Mouse (Mus musculus) liver, embryonic 12.5 days (tissue): Measurements from ENCODE around the gene Ocln. TPM values are rescaled to one million over a fixed set of nuclear protein-coding genes. Genes with fewer than 3 reads are reported as not detected.
A peak's percentile ranks its signal among the peaks of the same experiment; 100 is the strongest.

Experiments
- ATAC-seq: fragments of 200-750 bp; cut with Nextera tagmentation; 2 replicates; pipeline ENCODE4 v1.8.0; 2017; ENCODE audit warnings: moderate number of reproducible peaks, mild to moderate bottlenecking, moderate library complexity
- H3K27ac ChIP-seq: fragments of 300-500 bp; sonication (generic); 2 replicates; pipeline ENCODE4 v1.5.1; 2016; ENCODE audit warnings: mild to moderate bottlenecking
- H3K27me3 ChIP-seq: fragments of 300-500 bp; sonication (generic); replicated peaks from 2 replicates; pipeline ENCODE4 v1.6.1; 2016; ENCODE audit warnings: mild to moderate bottlenecking, moderate library complexity
- H3K36me3 ChIP-seq: fragments of 300-500 bp; sonication (generic); 2 replicates; pipeline ENCODE4 v1.6.1; 2016; ENCODE audit warnings: mild to moderate bottlenecking, moderate library complexity
- H3K4me1 ChIP-seq: fragments of 300-500 bp; sonication (generic); 2 replicates; pipeline ENCODE4 v1.6.1; 2016
- H3K4me2 ChIP-seq: fragments of 300-500 bp; sonication (generic); 2 replicates; pipeline ENCODE4 v1.6.1; 2016; ENCODE audit warnings: mild to moderate bottlenecking, moderate library complexity
- H3K4me3 ChIP-seq: fragments of 300-500 bp; sonication (generic); 2 replicates; pipeline ENCODE4 v1.5.1; 2016; ENCODE audit warnings: mild to moderate bottlenecking, moderate library complexity
- H3K9ac ChIP-seq: fragments of 300-500 bp; sonication (generic); 2 replicates; pipeline ENCODE4 v1.6.1; 2016; ENCODE audit warnings: mild to moderate bottlenecking, moderate library complexity
- H3K9me3 ChIP-seq: fragments of 300-500 bp; sonication (generic); replicated peaks from 2 replicates; pipeline ENCODE4 v1.6.1; 2016; ENCODE audit warnings: mild to moderate bottlenecking, moderate library complexity
- WGBS: fragments of 180-500 bp; shearing (Covaris S2); methylation state at CpG from one replicate; pipeline ENCODE4 v1.1.7; 2016; ENCODE audit not compliant: insufficient replicate concordance; 5-methylcytosine and 5-hydroxymethylcytosine counted together
- polyA plus RNA-seq: library from polyadenylated mRNA; unstranded; fragments of >200 nt; fragmentation: Nextera tagmentation; extraction: Ambion mirVana; gene quantifications from 2 replicates; pipeline ENCODE4 v1.2.1, GENCODE M21; 2016

Gene Ocln
- polyA plus RNA-seq, 1 experiment from 2014 or later, result 6.9 TPM

GRCm38 (mm10) chr13:100536149-100536548 is 16.4 kb downstream of the Ocln start:
- H3K27me3 ChIP-seq, result no peaks in the 10 kb centered on the region; the same call in 1 of the 2 replicates
- no peak overlapping the region for H3K27ac ChIP-seq
- ATAC-seq, result no peak
- H3K36me3 ChIP-seq, result no peaks in the 10 kb centered on the region
- no peaks in the 10 kb centered on the region for H3K9me3 ChIP-seq
- H3K4me1 ChIP-seq, result no peaks in the 10 kb centered on the region
- no peak overlapping the region for H3K4me2 ChIP-seq
- H3K9ac ChIP-seq, result no peak overlapping the region
- 51% methylated on average over 3 of the region's 3 CpGs for WGBS
- H3K4me3 ChIP-seq, result no peak overlapping the region

- H3K4me2 ChIP-seq, result 0 out of 2 replicates have a peak overlapping the region, but pooled peaks have one; percentile 10
- no peaks in the 10 kb centered on the region; the same call in 1 of the 2 replicates for H3K27me3 ChIP-seq
- 43% methylated on average over 6 of the region's 6 CpGs for WGBS
- H3K9ac ChIP-seq, result no peak overlapping the region
- peak; percentile 75 for ATAC-seq
- peak overlapping the region; percentile 58; the same call in 1 of the 2 replicates for H3K27ac ChIP-seq
- H3K4me3 ChIP-seq, result no peak overlapping the region
- 0 out of 2 replicates have a peak, but pooled peaks cover 4% of the 10 kb centered on the region for H3K9me3 ChIP-seq
- H3K36me3 ChIP-seq, result 0 out of 2 replicates have a peak, but pooled peaks cover 3% of the 10 kb centered on the region
- no peaks in the 10 kb centered on the region for H3K4me1 ChIP-seq
These were observed 19.6 kb downstream of the Ocln start for GRCm38 (mm10) chr13:100532788-100533365.

GRCm38 (mm10) chr13:100526649-100527038 is 25.9 kb downstream of the Ocln start:
- H3K4me3 ChIP-seq, result no peak overlapping the region
- no peak for ATAC-seq
- H3K9ac ChIP-seq, result no peak overlapping the region; the same call in 1 of the 2 replicates
- peaks cover 7% of the 10 kb centered on the region; the same call in 1 of the 2 replicates for H3K4me1 ChIP-seq
- 0 out of 2 replicates have a peak, but pooled peaks cover 4% of the 10 kb centered on the region for H3K9me3 ChIP-seq
- WGBS, result 57% methylated on average over 6 of the region's 6 CpGs
- peak overlapping the region; percentile 55; the same call in 1 of the 2 replicates for H3K27ac ChIP-seq
- 0 out of 2 replicates have a peak, but pooled peaks cover 3% of the 10 kb centered on the region for H3K36me3 ChIP-seq
- no peaks in the 10 kb centered on the region for H3K27me3 ChIP-seq
- peak overlapping the region; percentile 30; the same call in 1 of the 2 replicates for H3K4me2 ChIP-seq

DNA sequence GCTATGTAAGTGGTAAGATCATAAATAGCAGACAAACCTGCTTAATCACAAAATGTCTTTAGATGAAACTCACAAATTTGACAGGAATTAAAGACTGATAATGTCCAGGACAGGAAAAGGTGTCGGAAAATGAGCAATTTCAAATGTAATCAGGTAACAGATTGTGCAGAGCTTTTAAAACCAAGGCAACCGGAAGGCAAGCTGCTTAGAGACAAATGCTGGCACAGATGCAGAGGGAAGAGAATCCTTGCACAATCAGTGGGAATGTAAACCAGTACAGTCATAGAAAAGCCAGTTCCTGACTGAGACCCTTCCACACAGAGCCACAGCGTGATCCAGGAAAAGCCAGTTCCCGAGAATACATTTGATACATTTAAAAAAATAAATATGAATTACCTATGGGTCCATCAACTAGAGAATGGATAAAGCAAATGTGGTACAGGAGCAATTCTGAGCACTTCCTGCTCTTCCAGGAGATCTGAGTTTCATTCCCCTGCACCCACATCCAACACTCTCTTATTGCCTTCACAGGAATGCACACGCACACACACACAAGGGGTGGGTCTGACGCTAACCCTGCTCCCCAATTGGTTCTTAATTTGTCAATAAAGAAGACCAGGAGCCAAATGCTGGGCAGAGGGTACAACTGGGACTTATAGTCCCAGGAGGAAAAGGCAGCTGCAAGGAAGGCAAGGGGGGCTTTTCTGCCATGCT is 26.4 kb downstream of the Ocln start:
- WGBS, result 72% methylated on average over 6 of the region's 6 CpGs
- Histone ChIP-seq H3K4me2 (no peak overlapping the region), H3K4me3 (no peak overlapping the region), H3K9ac (no peak overlapping the region), H3K27me3 (no peaks in the 10 kb centered on the region), H3K9me3 (0 out of 2 replicates have a peak, but pooled peaks cover 4% of the 10 kb centered on the region), H3K27ac (no peak overlapping the region), H3K4me1 (peaks cover 7% of the 10 kb centered on the region; the same call in 1 of the 2 replicates), H3K36me3 (0 out of 2 replicates have a peak, but pooled peaks cover 3% of the 10 kb centered on the region)
- ATAC-seq, result no peak

DNA sequence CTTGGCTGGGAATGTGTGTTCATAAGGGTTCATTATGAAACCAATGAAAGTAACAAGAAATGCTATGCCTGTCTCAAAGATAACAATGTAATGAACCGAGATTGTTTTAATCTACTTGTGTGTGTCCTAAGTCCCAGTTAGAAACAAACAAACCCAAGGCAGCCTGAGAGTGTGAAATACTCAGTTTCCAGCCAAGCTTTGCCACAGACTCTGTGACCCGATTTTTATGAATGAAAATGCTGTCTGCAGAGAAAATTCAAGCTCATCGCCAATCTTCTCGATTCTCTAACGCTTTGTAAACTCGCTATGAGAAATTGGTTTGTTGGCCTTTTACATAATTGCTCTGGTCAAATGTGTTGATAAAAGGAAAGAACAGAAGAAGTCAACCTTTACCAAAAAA is 27.6 kb downstream of the Ocln start:
- no peak overlapping the region for H3K4me3 ChIP-seq
- H3K4me1 ChIP-seq, result peaks cover 7% of the 10 kb centered on the region; the same call in 1 of the 2 replicates
- H3K9ac ChIP-seq, result no peak overlapping the region
- WGBS, result 73% methylated on average over 6 of the region's 6 CpGs
- no peak overlapping the region for H3K4me2 ChIP-seq
- H3K27ac ChIP-seq, result no peak overlapping the region
- H3K36me3 ChIP-seq, result 0 out of 2 replicates have a peak, but pooled peaks cover 3% of the 10 kb centered on the region
- H3K9me3 ChIP-seq, result 0 out of 2 replicates have a peak, but pooled peaks cover 3% of the 10 kb centered on the region
- no peak for ATAC-seq
- H3K27me3 ChIP-seq, result no peaks in the 10 kb centered on the region

DNA sequence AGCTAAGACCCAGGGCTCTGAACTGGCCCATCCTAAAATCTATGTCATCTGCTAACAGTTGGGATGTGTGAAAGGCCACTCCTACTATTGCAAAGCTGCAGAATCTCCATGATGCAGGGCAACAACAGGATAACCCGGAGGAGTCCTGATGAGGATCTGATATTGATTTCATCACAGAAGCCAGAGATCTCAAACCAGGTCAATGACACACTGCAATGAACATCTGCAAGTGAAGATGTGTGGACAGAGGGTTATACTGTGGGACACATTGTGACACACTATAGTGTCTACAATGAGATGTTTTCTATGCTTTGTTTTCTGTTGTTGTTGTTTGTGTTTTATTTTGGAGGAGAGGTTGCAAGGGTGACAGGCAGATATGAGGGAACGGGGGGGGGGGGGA is 28.8 kb downstream of the Ocln start:
- no peaks in the 10 kb centered on the region for H3K36me3 ChIP-seq
- 75% methylated on average over 2 of the region's 2 CpGs for WGBS
- peaks cover 7% of the 10 kb centered on the region; the same call in 1 of the 2 replicates for H3K4me1 ChIP-seq
- H3K27me3 ChIP-seq, result no peaks in the 10 kb centered on the region
- no peak overlapping the region for H3K4me2 ChIP-seq
- no peak for ATAC-seq
- H3K4me3 ChIP-seq, result no peak overlapping the region
- no peaks in the 10 kb centered on the region for H3K9me3 ChIP-seq
- no peak overlapping the region for H3K27ac ChIP-seq
- H3K9ac ChIP-seq, result no peak overlapping the region

- H3K27me3 ChIP-seq, result no peaks in the 10 kb centered on the region
- H3K36me3 ChIP-seq, result no peaks in the 10 kb centered on the region
- no peaks in the 10 kb centered on the region for H3K9me3 ChIP-seq
- no peak for ATAC-seq
- H3K9ac ChIP-seq, result no peak overlapping the region
- no peak overlapping the region for H3K4me3 ChIP-seq
- no peak overlapping the region for H3K4me2 ChIP-seq
- 73% methylated on average over 9 of the region's 9 CpGs for WGBS
- peaks cover 16% of the 10 kb centered on the region for H3K4me1 ChIP-seq
- no peak overlapping the region for H3K27ac ChIP-seq
These were observed 30.6 kb downstream of the Ocln start for GRCm38 (mm10) chr13:100521724-100522591.

- no peak overlapping the region for H3K27ac ChIP-seq
- no peak overlapping the region for H3K4me2 ChIP-seq
- no peak overlapping the region for H3K4me3 ChIP-seq
- H3K4me1 ChIP-seq, result peaks cover 13% of the 10 kb centered on the region; the same call in 1 of the 2 replicates
- no peak for ATAC-seq
- 0 out of 2 replicates have a peak, but pooled peaks cover 1% of the 10 kb centered on the region for H3K36me3 ChIP-seq
- no peaks in the 10 kb centered on the region for H3K9me3 ChIP-seq
- H3K9ac ChIP-seq, result no peak overlapping the region
- WGBS, result 55% methylated on average over 2 of the region's 2 CpGs
- no peaks in the 10 kb centered on the region for H3K27me3 ChIP-seq
These were observed 33.4 kb downstream of the Ocln start for GRCm38 (mm10) chr13:100519162-100519561.

DNA sequence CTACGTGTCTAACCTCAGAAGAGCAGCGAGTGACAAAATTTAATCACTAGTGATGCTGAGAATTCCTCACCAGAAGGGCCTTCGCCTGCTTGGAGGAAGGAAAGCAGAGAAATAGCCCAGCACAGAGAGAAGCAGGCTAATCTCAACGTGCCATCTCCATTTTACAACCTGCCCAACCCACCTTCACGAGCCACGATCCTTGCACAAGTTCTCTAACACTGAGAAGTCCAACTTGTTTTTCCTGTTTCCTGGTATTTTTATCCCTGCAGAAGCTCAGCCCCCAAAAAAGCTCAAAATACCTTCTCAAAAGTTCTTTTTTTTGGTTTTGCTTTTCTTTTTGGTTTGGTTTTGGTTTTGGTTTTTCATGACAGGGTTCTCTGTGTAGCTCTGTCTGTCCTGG is 34.3 kb downstream of the Ocln start:
- Histone ChIP-seq H3K9me3 (no peaks in the 10 kb centered on the region), H3K27me3 (no peaks in the 10 kb centered on the region), H3K27ac (no peak overlapping the region), H3K4me2 (no peak overlapping the region), H3K36me3 (0 out of 2 replicates have a peak, but pooled peaks cover 3% of the 10 kb centered on the region), H3K4me3 (no peak overlapping the region), H3K9ac (no peak overlapping the region), H3K4me1 (peaks cover 17% of the 10 kb centered on the region)
- no peak for ATAC-seq
- 61% methylated on average over 6 of the region's 6 CpGs for WGBS

DNA sequence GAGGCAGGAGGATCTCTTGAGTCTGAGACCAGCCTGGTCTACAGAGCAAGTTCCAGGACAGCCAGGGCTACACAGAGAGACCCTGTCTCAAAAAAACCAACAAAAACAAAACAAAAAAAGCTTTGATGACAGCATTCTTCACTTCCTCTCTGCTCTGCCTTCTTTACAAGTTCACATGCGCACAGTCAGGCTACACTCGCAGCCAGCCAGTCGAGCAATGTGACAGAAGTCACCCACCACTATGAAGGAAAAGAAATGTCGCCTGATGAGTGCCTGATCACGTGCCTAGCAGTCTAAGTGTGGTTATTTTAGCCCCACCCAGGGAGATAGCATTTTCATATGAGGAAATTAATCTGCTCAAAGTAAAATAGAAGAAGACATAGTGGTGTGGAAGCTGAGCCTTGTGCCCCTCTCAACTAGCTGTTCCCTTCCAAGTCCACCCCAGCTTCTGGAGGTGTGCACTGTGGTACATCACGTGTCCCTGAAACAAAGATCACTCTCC is 34.8 kb downstream of the Ocln start:
- WGBS, result 67% methylated on average over 6 of the region's 6 CpGs
- 0 out of 2 replicates have a peak, but pooled peaks have one; percentile 27 for ATAC-seq
- Histone ChIP-seq H3K4me2 (no peak overlapping the region), H3K4me3 (no peak overlapping the region), H3K27ac (no peak overlapping the region), H3K36me3 (0 out of 2 replicates have a peak, but pooled peaks cover 3% of the 10 kb centered on the region), H3K9ac (no peak overlapping the region), H3K9me3 (no peaks in the 10 kb centered on the region), H3K4me1 (peaks cover 21% of the 10 kb centered on the region), H3K27me3 (no peaks in the 10 kb centered on the region)
